Mouse (Mus musculus) liver, embryonic 11.5 days (tissue): Measurements from ENCODE around the gene Fxyd7. TPM values are rescaled to one million over a fixed set of nuclear protein-coding genes. Genes with fewer than 3 reads are reported as not detected.
A peak's percentile ranks its signal among the peaks of the same experiment; 100 is the strongest.

ENCODE experiments used
- ATAC-seq: fragments of 200-750 bp; cut with Nextera tagmentation; replicated peaks from 2 replicates; pipeline ENCODE4 v1.8.0; 2017; ENCODE audit warnings: moderate number of reproducible peaks, mild to moderate bottlenecking, moderate TSS enrichment, moderate library complexity; ENCODE audit not compliant: low FRiP score
- DNase-seq: peaks from one replicate; pipeline ENCODE4 v3.0.0-alpha.2; 2017; ENCODE audit warnings: low spot score
- H3K27ac ChIP-seq: fragments of 300-500 bp; sonication (generic); 2 replicates; pipeline ENCODE4 v1.5.1; 2014; ENCODE audit warnings: mild to moderate bottlenecking, low read depth, low read length, control low read depth
- H3K27me3 ChIP-seq: fragments of 300-500 bp; sonication (generic); replicated peaks from 2 replicates; pipeline ENCODE4 v1.6.1; 2014; ENCODE audit warnings: low read length, mixed read lengths; ENCODE audit not compliant: control insufficient read depth, insufficient read depth
- H3K36me3 ChIP-seq: fragments of 300-500 bp; sonication (generic); 2 replicates; pipeline ENCODE4 v1.6.1; 2014; ENCODE audit warnings: mild to moderate bottlenecking, low read length, moderate library complexity, mixed read lengths; ENCODE audit not compliant: control insufficient read depth, insufficient read depth
- H3K4me1 ChIP-seq: fragments of 300-500 bp; sonication (generic); replicated peaks from 2 replicates; pipeline ENCODE4 v1.6.1; 2014; ENCODE audit warnings: low read length, mixed read lengths; ENCODE audit not compliant: control insufficient read depth, insufficient read depth
- H3K4me2 ChIP-seq: fragments of 300-500 bp; sonication (generic); 2 replicates; pipeline ENCODE4 v1.6.1; 2014; ENCODE audit warnings: mild to moderate bottlenecking, control low read depth, moderate library complexity
- H3K4me3 ChIP-seq: fragments of 300-500 bp; sonication (generic); 2 replicates; pipeline ENCODE4 v1.5.1; 2014; ENCODE audit warnings: low read depth, low read length, control low read depth
- H3K9ac ChIP-seq: fragments of 300-500 bp; sonication (generic); 2 replicates; pipeline ENCODE4 v1.6.1; 2014; ENCODE audit warnings: low read depth, low read length, control low read depth
- H3K9me3 ChIP-seq: fragments of 300-500 bp; sonication (generic); 2 replicates; pipeline ENCODE4 v1.6.1; 2016; ENCODE audit warnings: low read length, inconsistent platforms, mixed read lengths; ENCODE audit not compliant: control insufficient read depth
- WGBS: fragments of 180-500 bp; shearing (Covaris S2); extraction: QIAGEN DNeasy Blood & Tissue Kit; methylation state at CpG from one replicate; pipeline ENCODE4 v1.1.7; 2014; 5-methylcytosine and 5-hydroxymethylcytosine counted together
- polyA plus RNA-seq: library from polyadenylated mRNA; unstranded; fragments of >200 nt; fragmentation: Nextera tagmentation; extraction: Ambion mirVana; gene quantifications from 2 replicates; pipeline ENCODE4 v1.2.1, GENCODE M21; 2014

Fxyd7 gene
- polyA plus RNA-seq, 1 experiment from 2014 or later = 1.9 TPM

- Histone ChIP-seq H3K4me2 (peak overlapping the region; percentile 37), H3K9ac (no peak overlapping the region), H3K36me3 (no peaks in the 10 kb centered on the region), H3K27ac (no peak overlapping the region), H3K4me3 (0 out of 2 replicates have a peak overlapping the region, but pooled peaks have one; percentile 3), H3K27me3 (peaks cover 56% of the 10 kb centered on the region), H3K9me3 (no peaks in the 10 kb centered on the region), H3K4me1 (peaks cover 12% of the 10 kb centered on the region)
- no peak for ATAC-seq
- 4% methylated on average over 22 of the region's 22 CpGs for WGBS
- no peak for DNase-seq
Observed at GRCm38 (mm10) chr7:31052251-31052635, 976 bp upstream of the Fxyd7 start.

- Histone ChIP-seq H3K27me3 (peaks cover 58% of the 10 kb centered on the region), H3K4me3 (no peak overlapping the region), H3K9ac (no peak overlapping the region), H3K27ac (no peak overlapping the region), H3K36me3 (no peaks in the 10 kb centered on the region), H3K9me3 (no peaks in the 10 kb centered on the region), H3K4me2 (peak overlapping the region; percentile 22), H3K4me1 (peaks cover 11% of the 10 kb centered on the region)
- WGBS = 4% methylated on average over 9 of the region's 9 CpGs
- ATAC-seq = no peak
- no peak for DNase-seq
Observed at GRCm38 (mm10) chr7:31050921-31051320, 346 bp downstream of the Fxyd7 start.

GRCm38 (mm10) chr7:31050487-31050886, 780 bp downstream of the Fxyd7 start:
- Histone ChIP-seq H3K9me3 (no peaks in the 10 kb centered on the region), H3K27ac (no peak overlapping the region), H3K9ac (no peak overlapping the region), H3K4me1 (peaks cover 11% of the 10 kb centered on the region), H3K4me2 (peak overlapping the region; percentile 23; the same call in 1 of the 2 replicates), H3K27me3 (peaks cover 58% of the 10 kb centered on the region), H3K36me3 (no peaks in the 10 kb centered on the region), H3K4me3 (no peak overlapping the region)
- DNase-seq = no peak
- ATAC-seq = no peak
- WGBS = 8% methylated on average over 6 of the region's 6 CpGs

- Histone ChIP-seq H3K4me1 (peaks cover 11% of the 10 kb centered on the region), H3K9me3 (no peaks in the 10 kb centered on the region), H3K4me2 (peak overlapping the region; percentile 23), H3K9ac (no peak overlapping the region), H3K4me3 (no peak overlapping the region), H3K27me3 (peaks cover 63% of the 10 kb centered on the region), H3K27ac (no peak overlapping the region), H3K36me3 (no peaks in the 10 kb centered on the region)
- 4% methylated on average over 12 of the region's 15 CpGs for WGBS
- ATAC-seq = no peak
- no peak for DNase-seq
Observed at GRCm38 (mm10) chr7:31049846-31050281, 1.4 kb downstream of the Fxyd7 start.

- Histone ChIP-seq H3K27me3 (peaks cover 65% of the 10 kb centered on the region), H3K4me2 (no peak overlapping the region; the same call in 1 of the 2 replicates), H3K27ac (no peak overlapping the region), H3K9me3 (no peaks in the 10 kb centered on the region), H3K4me3 (no peak overlapping the region), H3K4me1 (peaks cover 9% of the 10 kb centered on the region), H3K9ac (no peak overlapping the region), H3K36me3 (no peaks in the 10 kb centered on the region)
- WGBS = 23% methylated on average over 5 of the region's 5 CpGs
- ATAC-seq (no peak), DNase-seq (no peak)
Observed at GRCm38 (mm10) chr7:31049135-31049845, 2.0 kb downstream of the Fxyd7 start.

- no peaks in the 10 kb centered on the region for H3K36me3 ChIP-seq
- peak within 1 kb of the TSS; percentile 42 for H3K4me3 ChIP-seq
- WGBS = 48% methylated on average over 10 of the region's 10 CpGs
- H3K9ac ChIP-seq = 0 out of 2 replicates have a peak within 1 kb of the TSS, but pooled peaks have one; percentile 17
- H3K4me2 ChIP-seq = peak within 1 kb of the TSS; percentile 55
- peaks cover 39% of the 10 kb centered on the region for H3K27me3 ChIP-seq
- no peaks in the 10 kb centered on the region for H3K9me3 ChIP-seq
- ATAC-seq = no peak
- H3K27ac ChIP-seq = no peak within 1 kb of the TSS
- H3K4me1 ChIP-seq = peaks cover 3% of the 10 kb centered on the region; the same call in 1 of the 2 replicates
- no peak for DNase-seq
Observed at GRCm38 (mm10) chr7:31042431-31042910, 8.8 kb downstream of the Fxyd7 start, which contains the start of gene Fxyd5. TSS of gene Fxyd5 (minus strand) at chr7:31042481.

GRCm38 (mm10) chr7:31041662-31042315, 9.5 kb downstream of the Fxyd7 start:
- whole genome bisulfite sequencing = 2% methylated on average over 28 of the region's 28 CpGs
- Histone ChIP-seq H3K9ac (0 out of 2 replicates have a peak overlapping the region, but pooled peaks have one; percentile 17), H3K27me3 (peaks cover 37% of the 10 kb centered on the region), H3K4me3 (peak overlapping the region; percentile 42), H3K4me1 (peaks cover 3% of the 10 kb centered on the region; the same call in 1 of the 2 replicates), H3K4me2 (peak overlapping the region; percentile 55), H3K9me3 (no peaks in the 10 kb centered on the region), H3K27ac (no peak overlapping the region), H3K36me3 (no peaks in the 10 kb centered on the region)
- ATAC-seq (peak; percentile 39; the same call in 1 of the 2 replicates), DNase-seq (no peak)

- Histone ChIP-seq H3K4me2 (peak overlapping the region; percentile 55), H3K4me1 (peaks cover 3% of the 10 kb centered on the region; the same call in 1 of the 2 replicates), H3K4me3 (no peak overlapping the region), H3K9ac (no peak overlapping the region), H3K27me3 (peaks cover 37% of the 10 kb centered on the region), H3K9me3 (no peaks in the 10 kb centered on the region), H3K36me3 (no peaks in the 10 kb centered on the region), H3K27ac (no peak overlapping the region)
- WGBS = 18% methylated on average over 8 of the region's 8 CpGs
- DNase-seq (no peak), ATAC-seq (no peak)
Observed at GRCm38 (mm10) chr7:31041023-31041407, 10.3 kb downstream of the Fxyd7 start.
